Mouse (Mus musculus): ENCODE measurements at regions not wholly inside any gene's neighbourhood (a gene's known extent, or its start where the extent isn't known, plus 50 kb on each side); places are given as distances from the start of the nearest gene placed in this dataset.

DNA sequence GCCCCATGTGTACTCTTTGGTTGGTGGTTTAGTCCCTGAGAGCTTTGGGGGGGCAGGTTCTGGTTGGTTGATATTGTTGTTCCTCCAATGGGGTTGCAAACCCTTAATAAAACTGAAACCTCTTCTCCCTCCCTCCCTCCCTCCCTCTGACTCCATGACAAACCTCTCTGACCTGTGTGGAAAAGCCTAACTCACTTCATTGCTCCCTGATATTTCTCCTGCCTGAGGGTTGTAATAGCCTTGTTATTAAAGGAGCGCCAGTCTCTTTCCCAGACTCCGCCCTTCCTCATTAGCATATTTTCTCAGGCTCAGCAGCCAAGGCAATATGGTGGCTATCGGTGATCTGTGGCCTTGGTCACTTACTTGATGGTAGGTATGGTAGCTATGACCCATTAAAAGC lies 230.3 kb upstream of the Zfp703 start:
- Histone ChIP-seq H3K27me3 (ENCODE audit: control insufficient read depth, insufficient read depth, low read length) (no peaks in the 10 kb centered on the region), H3K9ac (ENCODE audit: low read length) (no peak overlapping the region), H3K36me3 (ENCODE audit: control insufficient read depth, insufficient read depth, low read length) (no peaks in the 10 kb centered on the region), H3K4me3 (ENCODE audit: low read depth, low read length) (no peak overlapping the region), H3K4me1 (ENCODE audit: control insufficient read depth, insufficient read depth, low read length) (no peaks in the 10 kb centered on the region), H3K27ac (ENCODE audit: low read depth, low read length) (no peak overlapping the region), H3K4me2 (no peak overlapping the region), H3K9me3 (ENCODE audit: control insufficient read depth, low read length) (no peaks in the 10 kb centered on the region)
- DNase-seq (ENCODE audit: low spot score, missing footprints) (no peak), ATAC-seq (ENCODE audit: low FRiP score) (no peak)
- WGBS = 93% methylated on average over 3 of the region's 3 CpGs

DNA sequence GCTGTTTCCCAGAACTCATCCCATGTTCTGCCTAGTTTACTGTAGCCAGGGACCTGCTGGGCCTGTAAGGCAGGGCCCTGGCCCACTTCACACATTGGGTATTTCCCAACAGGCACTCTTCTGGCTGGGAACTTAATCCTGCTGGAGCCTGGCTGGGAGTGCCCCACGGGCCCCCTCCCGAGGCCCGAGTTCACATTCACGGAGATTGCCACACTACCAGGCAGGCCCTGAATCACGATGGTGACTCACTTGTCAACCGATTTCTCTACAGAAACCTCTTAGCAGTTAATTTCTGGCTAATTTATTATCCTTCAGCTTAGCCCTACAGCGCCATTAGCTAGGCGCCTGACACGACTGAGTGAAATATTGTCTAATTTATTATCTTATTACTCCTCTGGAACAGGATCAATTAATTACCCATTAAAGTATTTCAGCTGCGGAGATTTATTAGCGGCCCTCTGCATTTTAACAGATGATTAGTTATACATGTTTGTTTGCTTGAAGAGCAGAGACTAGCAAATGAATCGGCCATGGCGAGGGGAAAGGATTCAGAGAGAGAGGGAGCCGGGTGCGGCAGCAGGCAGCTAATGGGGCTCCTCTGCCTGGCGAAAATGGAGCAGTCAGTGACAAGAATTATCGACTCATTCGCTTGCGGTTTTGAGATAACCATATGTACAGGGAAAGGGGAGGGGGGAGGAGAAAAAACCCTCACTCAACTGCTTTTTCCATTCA lies 229.7 kb upstream of the Zfp703 start:
- H3K27ac ChIP-seq (ENCODE audit: low read depth, low read length) = no peak overlapping the region
- no peak overlapping the region for H3K4me3 ChIP-seq (ENCODE audit: low read depth, low read length)
- DNase-seq (ENCODE audit: low spot score, missing footprints) = no peak
- no peaks in the 10 kb centered on the region for H3K36me3 ChIP-seq (ENCODE audit: control insufficient read depth, insufficient read depth, low read length)
- no peaks in the 10 kb centered on the region for H3K4me1 ChIP-seq (ENCODE audit: control insufficient read depth, insufficient read depth, low read length)
- no peak overlapping the region for H3K4me2 ChIP-seq
- H3K9me3 ChIP-seq (ENCODE audit: control insufficient read depth, low read length) = no peaks in the 10 kb centered on the region
- WGBS = 81% methylated on average over 19 of the region's 19 CpGs
- no peak overlapping the region for H3K9ac ChIP-seq (ENCODE audit: low read length)
- ATAC-seq (ENCODE audit: low FRiP score) = no peak
- no peaks in the 10 kb centered on the region for H3K27me3 ChIP-seq (ENCODE audit: control insufficient read depth, insufficient read depth, low read length)

DNA sequence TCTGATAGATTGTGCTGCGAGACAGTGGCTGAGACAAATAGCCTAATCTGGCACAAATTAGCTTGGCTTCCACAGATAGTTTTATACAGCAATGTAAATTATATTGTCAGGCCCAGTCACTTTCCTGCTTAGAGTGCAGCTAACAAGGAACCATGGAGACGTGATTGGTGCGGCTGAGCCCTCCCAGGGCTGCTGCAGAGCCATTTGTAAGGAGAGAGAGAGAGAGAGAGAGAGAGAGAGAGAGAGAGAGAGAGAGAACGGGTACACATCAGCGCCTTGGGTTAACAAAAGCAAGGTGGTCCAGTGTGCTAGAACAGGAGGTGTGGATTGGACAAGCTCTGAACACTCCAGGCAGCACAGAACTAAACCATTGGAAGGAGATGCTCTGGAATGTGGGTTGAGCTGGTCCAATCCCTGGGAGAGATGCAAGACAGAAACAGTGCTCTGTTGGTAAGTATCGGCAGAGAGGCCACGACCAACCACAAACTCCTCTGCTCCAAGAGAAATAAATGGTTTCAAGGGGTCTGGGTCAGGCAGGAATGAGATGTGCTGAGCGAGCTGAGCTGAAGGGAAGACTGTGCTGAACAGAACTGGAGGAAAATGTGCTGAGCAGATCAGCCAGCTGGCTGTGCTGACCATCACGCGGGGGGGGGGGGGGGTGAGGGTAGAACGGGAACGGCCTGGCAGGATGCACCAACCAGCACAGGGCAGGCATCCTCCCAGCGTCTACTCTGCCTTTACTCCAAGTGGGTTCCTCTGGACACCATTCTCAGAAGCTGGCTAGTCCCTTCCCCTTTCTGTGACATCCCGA lies 228.8 kb upstream of the Zfp703 start:
- Histone ChIP-seq H3K9me3 (ENCODE audit: control insufficient read depth, low read length) (no peaks in the 10 kb centered on the region), H3K36me3 (ENCODE audit: control insufficient read depth, insufficient read depth, low read length) (no peaks in the 10 kb centered on the region), H3K4me2 (no peak overlapping the region), H3K27me3 (ENCODE audit: control insufficient read depth, insufficient read depth, low read length) (no peaks in the 10 kb centered on the region), H3K27ac (ENCODE audit: low read depth, low read length) (no peak overlapping the region), H3K9ac (ENCODE audit: low read length) (no peak overlapping the region), H3K4me3 (ENCODE audit: low read depth, low read length) (no peak overlapping the region), H3K4me1 (ENCODE audit: control insufficient read depth, insufficient read depth, low read length) (no peaks in the 10 kb centered on the region)
- ATAC-seq (ENCODE audit: low FRiP score) (no peak), DNase-seq (ENCODE audit: low spot score, missing footprints) (no peak)
- WGBS = 72% methylated on average over 13 of the region's 14 CpGs

DNA sequence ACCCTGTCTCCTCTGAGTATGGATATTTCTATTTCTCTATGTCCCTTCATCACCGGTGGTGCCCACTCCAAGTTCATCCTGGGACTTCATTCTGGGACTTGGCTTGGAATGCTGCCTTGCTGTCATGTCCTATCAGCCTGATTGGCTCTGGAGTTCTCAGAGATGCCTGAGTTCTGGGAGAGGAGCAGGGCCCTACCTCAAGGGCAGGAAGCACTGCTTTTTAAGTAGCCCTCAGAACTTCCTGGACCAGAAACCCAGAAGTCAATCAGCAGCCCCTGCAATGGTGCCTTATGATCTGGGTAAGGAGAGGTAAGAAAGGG lies 228.2 kb upstream of the Zfp703 start:
- H3K27me3 ChIP-seq (ENCODE audit: control insufficient read depth, insufficient read depth, low read length) = no peaks in the 10 kb centered on the region
- ATAC-seq (ENCODE audit: low FRiP score) (no peak), DNase-seq (ENCODE audit: low spot score, missing footprints) (no peak)
- H3K36me3 ChIP-seq (ENCODE audit: control insufficient read depth, insufficient read depth, low read length) = no peaks in the 10 kb centered on the region
- H3K4me2 ChIP-seq = no peak overlapping the region
- H3K9ac ChIP-seq (ENCODE audit: low read length) = no peak overlapping the region
- 87% methylated on average over 1 of the region's 1 CpGs for WGBS
- no peaks in the 10 kb centered on the region for H3K9me3 ChIP-seq (ENCODE audit: control insufficient read depth, low read length)
- no peak overlapping the region for H3K27ac ChIP-seq (ENCODE audit: low read depth, low read length)
- no peak overlapping the region for H3K4me3 ChIP-seq (ENCODE audit: low read depth, low read length)
- no peaks in the 10 kb centered on the region for H3K4me1 ChIP-seq (ENCODE audit: control insufficient read depth, insufficient read depth, low read length)

DNA sequence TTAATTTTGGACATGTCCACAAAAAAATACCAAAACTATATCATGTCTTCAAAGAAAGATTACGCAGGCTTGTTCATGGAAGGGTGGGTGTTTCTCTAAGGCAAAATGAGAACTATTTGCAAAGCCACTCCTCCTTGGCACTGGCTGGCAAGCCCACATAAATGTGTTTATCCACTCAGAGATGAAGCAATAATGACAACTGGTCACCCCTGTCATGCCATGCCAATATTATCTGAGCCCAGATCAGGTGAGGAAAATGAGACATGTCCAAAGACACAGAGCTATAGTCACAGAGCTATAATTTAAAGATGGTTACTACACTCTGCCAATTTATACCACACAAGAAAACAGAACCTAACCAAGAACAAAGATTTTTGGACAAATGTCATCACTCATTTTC lies 227.0 kb upstream of the Zfp703 start:
- no peaks in the 10 kb centered on the region for H3K27me3 ChIP-seq (ENCODE audit: control insufficient read depth, insufficient read depth, low read length)
- no peak for DNase-seq (ENCODE audit: low spot score, missing footprints)
- H3K9me3 ChIP-seq (ENCODE audit: control insufficient read depth, low read length) = no peaks in the 10 kb centered on the region; the same call in 1 of the 2 replicates
- no peak overlapping the region for H3K4me3 ChIP-seq (ENCODE audit: low read depth, low read length)
- no peaks in the 10 kb centered on the region for H3K4me1 ChIP-seq (ENCODE audit: control insufficient read depth, insufficient read depth, low read length)
- no peak for ATAC-seq (ENCODE audit: low FRiP score)
- WGBS = 98% methylated on average over 1 of the region's 1 CpGs
- H3K27ac ChIP-seq (ENCODE audit: low read depth, low read length) = no peak overlapping the region
- no peak overlapping the region for H3K4me2 ChIP-seq
- no peak overlapping the region for H3K9ac ChIP-seq (ENCODE audit: low read length)
- no peaks in the 10 kb centered on the region for H3K36me3 ChIP-seq (ENCODE audit: control insufficient read depth, insufficient read depth, low read length)

DNA sequence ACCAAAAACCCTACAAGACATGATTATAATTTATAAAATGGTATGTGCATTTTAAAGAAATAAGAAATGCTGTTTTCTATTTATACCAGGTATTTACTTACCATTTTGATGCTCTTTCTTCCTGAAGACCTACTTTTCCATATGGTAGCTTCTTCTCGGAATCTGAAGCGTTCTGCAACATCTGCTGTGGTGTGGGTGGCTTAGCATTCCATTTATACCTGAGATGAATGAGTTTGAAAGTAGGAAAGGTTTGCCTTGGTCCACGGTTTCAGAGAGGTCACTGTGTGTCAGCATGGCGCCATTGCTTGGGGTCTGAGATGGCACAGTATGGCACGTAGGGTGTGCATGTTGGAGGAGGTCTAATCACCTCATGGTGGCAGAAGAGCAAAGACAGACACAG lies 225.5 kb upstream of the Zfp703 start:
- Histone ChIP-seq H3K9me3 (ENCODE audit: control insufficient read depth, low read length) (no peaks in the 10 kb centered on the region; the same call in 1 of the 2 replicates), H3K36me3 (ENCODE audit: control insufficient read depth, insufficient read depth, low read length) (no peaks in the 10 kb centered on the region), H3K4me1 (ENCODE audit: control insufficient read depth, insufficient read depth, low read length) (no peaks in the 10 kb centered on the region), H3K27me3 (ENCODE audit: control insufficient read depth, insufficient read depth, low read length) (no peaks in the 10 kb centered on the region), H3K4me2 (no peak overlapping the region), H3K27ac (ENCODE audit: low read depth, low read length) (no peak overlapping the region), H3K9ac (ENCODE audit: low read length) (no peak overlapping the region), H3K4me3 (ENCODE audit: low read depth, low read length) (no peak overlapping the region)
- WGBS = 88% methylated on average over 5 of the region's 5 CpGs
- no peak for DNase-seq (ENCODE audit: low spot score, missing footprints)
- no peak for ATAC-seq (ENCODE audit: low FRiP score)

DNA sequence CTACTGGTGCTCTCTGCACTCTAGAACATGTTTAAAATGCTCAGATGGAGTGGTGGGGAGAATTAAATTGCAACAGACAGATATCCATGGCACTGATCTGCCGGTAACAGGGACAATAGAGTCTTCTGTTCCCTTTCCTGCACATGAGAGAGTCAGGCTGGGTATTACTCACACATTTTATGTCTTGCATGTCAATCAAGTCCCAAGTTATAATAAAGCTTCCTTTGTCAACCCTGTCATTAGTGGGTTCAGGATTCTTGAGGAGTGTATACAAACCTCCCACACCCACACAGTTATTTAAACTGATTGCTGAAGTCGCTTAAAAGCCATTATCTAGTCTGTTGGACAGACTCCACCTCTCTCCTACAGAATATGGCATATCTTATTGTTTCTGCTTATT lies 220.7 kb upstream of the Zfp703 start:
- H3K4me1 ChIP-seq (ENCODE audit: control insufficient read depth, insufficient read depth, low read length) = no peaks in the 10 kb centered on the region
- H3K27me3 ChIP-seq (ENCODE audit: control insufficient read depth, insufficient read depth, low read length) = no peaks in the 10 kb centered on the region
- WGBS = 78% methylated on average over 2 of the region's 2 CpGs
- ATAC-seq (ENCODE audit: low FRiP score) (no peak), DNase-seq (ENCODE audit: low spot score, missing footprints) (no peak)
- H3K4me3 ChIP-seq (ENCODE audit: low read depth, low read length) = no peak overlapping the region
- H3K4me2 ChIP-seq = no peak overlapping the region
- no peaks in the 10 kb centered on the region; the same call in 1 of the 2 replicates for H3K9me3 ChIP-seq (ENCODE audit: control insufficient read depth, low read length)
- no peak overlapping the region for H3K9ac ChIP-seq (ENCODE audit: low read length)
- H3K36me3 ChIP-seq (ENCODE audit: control insufficient read depth, insufficient read depth, low read length) = no peaks in the 10 kb centered on the region
- no peak overlapping the region for H3K27ac ChIP-seq (ENCODE audit: low read depth, low read length)

DNA sequence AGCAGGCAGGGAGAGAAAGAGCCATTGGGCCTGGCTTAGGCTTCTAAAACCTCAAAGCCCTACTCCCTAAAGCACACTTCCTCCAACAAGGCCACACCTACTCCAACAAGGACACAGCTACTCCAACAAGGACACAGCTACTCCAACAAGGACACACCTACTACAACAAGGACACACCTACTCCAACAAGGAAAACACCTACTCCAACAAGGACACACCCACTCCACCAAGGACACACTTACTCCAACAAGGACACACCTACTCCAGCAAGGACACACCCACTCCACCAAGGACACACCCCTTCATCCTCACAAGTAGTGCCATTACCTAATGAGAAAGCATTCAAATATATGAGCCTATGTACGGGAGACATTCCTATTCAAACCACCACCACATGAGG lies 216.4 kb upstream of the Zfp703 start:
- H3K27me3 ChIP-seq (ENCODE audit: control insufficient read depth, insufficient read depth, low read length) = no peaks in the 10 kb centered on the region
- ATAC-seq (ENCODE audit: low FRiP score) (no peak), DNase-seq (ENCODE audit: low spot score, missing footprints) (peak; percentile 10)
- no peaks in the 10 kb centered on the region for H3K9me3 ChIP-seq (ENCODE audit: control insufficient read depth, low read length)
- no peak overlapping the region for H3K9ac ChIP-seq (ENCODE audit: low read length)
- no peaks in the 10 kb centered on the region for H3K36me3 ChIP-seq (ENCODE audit: control insufficient read depth, insufficient read depth, low read length)
- H3K4me1 ChIP-seq (ENCODE audit: control insufficient read depth, insufficient read depth, low read length) = no peaks in the 10 kb centered on the region
- no peak overlapping the region for H3K27ac ChIP-seq (ENCODE audit: low read depth, low read length)
- H3K4me2 ChIP-seq = no peak overlapping the region
- 94% methylated on average over 1 of the region's 1 CpGs for WGBS
- no peak overlapping the region for H3K4me3 ChIP-seq (ENCODE audit: low read depth, low read length)

DNA sequence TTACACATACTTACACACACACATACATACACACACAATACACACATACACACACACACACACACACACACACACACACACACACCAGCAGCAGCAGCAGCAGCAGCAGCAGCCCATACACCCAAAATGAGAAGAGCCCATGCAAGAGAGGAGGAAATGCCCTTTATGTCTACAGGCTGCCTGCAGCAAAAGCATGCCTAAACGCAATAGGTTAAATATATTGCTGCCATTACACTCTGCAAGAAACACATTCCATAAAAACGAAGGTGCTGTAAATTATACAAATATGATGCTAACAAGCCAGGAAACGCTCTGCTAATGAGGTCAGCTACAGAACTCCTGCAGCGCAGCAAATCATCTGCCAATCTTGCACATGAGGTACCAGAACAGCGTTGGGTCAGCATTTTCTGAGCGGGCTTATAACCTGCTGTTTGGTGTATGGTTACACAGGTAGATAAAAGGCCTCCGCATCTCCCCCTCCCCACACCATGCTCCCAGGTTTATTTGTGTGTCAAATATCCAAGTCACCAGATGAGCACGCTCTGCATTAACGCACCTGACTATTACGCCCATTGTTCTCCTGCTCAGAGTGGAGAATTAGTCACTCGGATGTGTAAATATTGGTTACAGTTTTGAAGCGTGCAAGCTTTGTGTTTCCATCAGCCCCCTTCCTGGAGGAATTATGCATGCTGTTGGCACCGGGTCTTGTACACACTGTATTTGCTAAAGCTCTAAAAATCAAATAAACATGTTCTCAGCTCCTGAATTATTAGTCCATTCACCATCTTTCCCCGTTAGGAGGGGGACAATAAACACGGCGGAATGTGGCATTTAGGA lies 214.0 kb upstream of the Zfp703 start:
- Histone ChIP-seq H3K4me1 (ENCODE audit: control insufficient read depth, insufficient read depth, low read length) (no peaks in the 10 kb centered on the region), H3K9ac (ENCODE audit: low read length) (no peak overlapping the region), H3K36me3 (ENCODE audit: control insufficient read depth, insufficient read depth, low read length) (no peaks in the 10 kb centered on the region), H3K4me3 (ENCODE audit: low read depth, low read length) (no peak overlapping the region), H3K27ac (ENCODE audit: low read depth, low read length) (no peak overlapping the region), H3K4me2 (no peak overlapping the region), H3K27me3 (ENCODE audit: control insufficient read depth, insufficient read depth, low read length) (no peaks in the 10 kb centered on the region), H3K9me3 (ENCODE audit: control insufficient read depth, low read length) (no peaks in the 10 kb centered on the region)
- ATAC-seq (ENCODE audit: low FRiP score) (no peak), DNase-seq (ENCODE audit: low spot score, missing footprints) (peak; percentile 56)
- WGBS = 90% methylated on average over 16 of the region's 16 CpGs

Measured in midbrain, embryonic 11.5 days (tissue).